Mouse (Mus musculus) adrenal gland, adult 2 months (tissue): ENCODE data around the gene Cryge. TPM values are rescaled to one million over a fixed set of nuclear protein-coding genes. Genes with fewer than 3 reads are reported as not detected.
"Not testable (repeated sequence)": the region's sequence is repeated elsewhere in the genome, so short reads cannot be mapped to it uniquely, and the experiment has no call there.

Source experiments
- DNase-seq: peaks from one replicate; pipeline ENCODE4 v3.0.0; 2021
- long read RNA-seq: library from polyadenylated mRNA; stranded (forward); transcript quantifications from one replicate; pipeline ENCODE4 v2.0.0, GENCODE M21; 2021
- polyA plus RNA-seq: library from polyadenylated mRNA; depleted of rRNA; stranded (reverse); fragments of >200 nt; gene quantifications from 2 replicates; pipeline ENCODE4 v1.2.3, GENCODE M21; 2012; rRNA removed
- total RNA-seq, 2 experiments: library from RNA; stranded (reverse); gene quantifications; 2 replicates each; pipeline ENCODE4 v1.2.3; 2021

The Cryge gene
- total RNA-seq (not detected), polyA plus RNA-seq (0.65 TPM in 1 of 2 replicates, not detected in the other)
- long read RNA-seq, result 0 reads

DNA sequence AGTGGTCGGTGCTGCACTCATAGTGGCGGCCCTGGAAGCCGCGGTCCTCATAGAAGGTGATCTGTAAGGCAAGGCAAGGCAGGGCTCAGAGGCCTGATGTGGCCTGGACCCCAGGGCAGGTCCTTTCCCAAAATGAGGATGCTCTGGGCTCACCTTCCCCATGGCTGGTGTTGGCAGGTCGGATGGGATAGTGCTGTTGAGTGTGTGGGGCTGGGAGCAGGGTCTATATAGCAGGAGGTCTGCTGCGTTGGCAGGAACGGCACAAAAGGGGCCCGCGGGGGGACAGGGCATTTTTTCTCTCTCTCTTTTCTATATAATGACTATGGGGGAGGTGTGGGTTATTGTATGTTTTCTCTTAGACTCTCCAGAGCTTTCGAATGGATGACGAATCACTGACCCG, at the start of gene Cryge:
Gene Cryge, minus strand, starts transcription at position 198 of the 400 bp plus-strand sequence.
- not testable (repeated sequence) for DNase-seq

DNA sequence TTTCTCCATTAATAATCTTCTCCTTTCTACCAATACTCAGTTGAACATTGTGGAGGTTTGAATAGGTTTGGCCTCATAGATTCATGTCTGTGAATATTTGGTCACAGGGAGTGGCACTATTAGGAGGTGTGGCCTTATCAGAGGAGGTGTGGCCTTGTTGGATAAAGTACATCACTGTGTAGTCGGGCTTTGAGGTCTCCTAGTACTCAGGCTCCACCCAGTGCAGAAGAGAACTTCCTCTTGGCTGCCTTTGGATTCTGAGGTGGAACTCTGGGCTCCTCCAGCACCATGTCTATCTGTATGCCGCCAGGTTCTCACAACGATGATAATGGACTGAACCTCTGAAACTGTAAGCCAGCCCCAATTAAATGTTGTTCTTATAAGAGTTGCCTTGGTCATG, 46.0 kb upstream of the Cryge start:
- DNase-seq, result no peak

DNA sequence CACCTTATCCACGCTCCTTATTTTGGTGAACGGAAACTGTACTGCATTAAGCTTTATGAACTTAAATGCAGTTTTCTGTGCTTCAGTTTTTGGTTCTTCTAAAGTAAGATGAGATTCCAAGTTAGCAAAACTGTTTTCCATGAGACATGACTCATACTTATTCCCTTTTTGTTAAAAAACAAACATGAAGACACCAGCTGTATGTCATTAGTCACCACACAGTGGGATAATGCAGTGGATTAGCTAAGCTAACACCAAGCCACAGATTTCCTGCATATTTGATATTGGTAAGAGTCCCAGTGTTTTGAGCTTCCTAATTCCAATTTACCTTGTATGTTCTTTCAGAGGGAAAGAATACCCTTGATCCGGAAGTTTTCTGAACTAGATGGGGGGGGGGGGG, 40.6 kb upstream of the Cryge start:
- no peak for DNase-seq

DNA sequence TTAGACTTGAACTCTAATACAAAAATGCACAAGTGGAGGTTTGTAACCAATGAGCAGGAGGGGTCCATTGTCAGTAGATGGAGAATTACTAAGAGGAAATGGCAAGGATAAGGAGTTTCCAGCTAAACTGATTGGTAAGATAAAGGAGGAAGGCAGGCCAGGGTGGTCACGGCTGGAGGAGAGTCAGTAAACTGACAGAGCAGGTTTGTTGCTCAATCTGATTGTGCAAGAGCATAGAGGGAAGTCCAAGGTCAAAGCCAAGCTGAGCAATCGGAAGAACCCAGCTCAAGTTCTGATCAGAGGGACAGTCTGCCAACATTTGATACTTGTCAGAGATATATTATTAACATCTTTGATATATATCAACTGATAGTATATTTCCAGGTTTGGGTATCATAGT, 39.4 kb upstream of the Cryge start:
- DNase-seq, result peak; percentile 86

DNA sequence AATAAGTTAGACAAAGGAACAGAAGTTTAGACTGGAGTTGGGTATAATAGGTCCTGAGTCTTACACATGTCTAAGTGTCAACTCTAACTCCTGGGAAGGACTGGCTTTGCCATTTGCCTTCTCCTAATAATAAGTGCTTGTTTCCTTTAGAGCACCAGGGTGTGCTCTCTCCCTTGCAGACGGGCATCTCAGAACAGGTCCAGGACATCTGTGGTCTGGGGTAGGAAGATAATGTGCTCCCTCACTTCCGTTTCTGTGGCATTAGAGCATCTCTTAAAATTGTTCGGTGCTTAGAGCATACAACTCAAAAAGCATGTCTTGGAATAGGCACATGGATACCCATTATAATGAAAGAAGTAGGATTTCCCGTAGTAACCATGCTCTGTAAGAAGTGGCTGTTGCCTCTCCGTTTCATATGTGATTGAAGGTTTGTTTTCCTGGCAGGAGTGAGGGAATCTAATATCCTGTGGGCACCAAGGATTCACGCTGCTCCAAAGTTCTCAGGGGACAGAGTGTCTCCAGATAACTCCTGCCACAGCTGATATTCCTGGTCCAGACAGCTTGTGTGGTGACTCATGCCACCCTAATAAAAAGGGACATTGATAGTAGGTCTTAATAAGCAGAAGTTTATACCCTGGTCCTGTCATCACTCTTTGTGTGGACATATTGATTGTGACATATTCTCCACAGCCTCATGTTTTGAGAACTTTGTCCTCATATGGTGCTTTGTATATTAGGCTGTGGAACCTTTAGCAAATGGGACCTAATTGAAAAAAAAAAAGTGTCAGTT, 37.8 kb upstream of the Cryge start:
- DNase-seq, result peak; percentile 10

DNA sequence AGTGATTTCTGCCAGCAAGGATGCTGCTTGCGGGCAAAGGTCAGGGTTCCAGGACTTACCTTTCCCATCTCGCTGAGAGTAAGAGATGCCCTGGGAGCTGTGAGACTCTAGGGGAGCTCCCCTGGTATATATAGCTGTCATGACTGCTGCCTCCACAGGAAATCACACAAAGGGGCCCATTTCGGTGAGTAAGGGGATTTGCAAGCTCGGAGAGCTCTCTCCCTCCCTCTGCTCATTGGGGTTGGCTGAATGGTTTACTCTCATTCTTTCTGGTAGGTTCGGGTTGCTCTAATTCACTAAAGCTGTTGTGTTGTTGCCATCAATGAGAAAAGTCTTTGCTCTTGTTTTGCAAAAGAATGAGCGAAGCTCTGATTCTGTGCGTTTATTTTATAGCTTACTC, 31.2 kb upstream of the Cryge start, which contains the start of gene Crygb:
Gene Crygb, minus strand, starts transcription at position 101 of the 400 bp plus-strand sequence.
- DNase-seq, result no peak

DNA sequence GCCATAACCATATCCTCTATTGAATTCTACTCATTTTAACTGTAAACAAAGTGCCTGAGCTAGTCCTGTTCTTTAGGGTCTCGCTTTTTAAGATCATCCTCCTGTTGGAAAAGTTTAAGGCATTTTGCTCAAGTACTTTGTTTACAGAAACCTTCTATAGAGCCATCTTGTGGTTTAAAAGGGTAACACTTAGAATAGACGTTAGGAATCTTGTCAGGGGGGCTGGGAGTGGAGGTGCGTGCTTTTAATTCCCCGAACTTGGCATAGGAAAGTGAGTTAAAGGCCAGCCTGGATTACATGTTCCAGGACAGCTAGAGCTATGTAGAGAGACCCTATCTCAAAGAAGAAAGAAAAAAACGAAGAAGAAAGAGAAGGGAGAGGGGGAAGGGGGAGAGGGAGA, 24.7 kb upstream of the Cryge start:
- no peak for DNase-seq

DNA sequence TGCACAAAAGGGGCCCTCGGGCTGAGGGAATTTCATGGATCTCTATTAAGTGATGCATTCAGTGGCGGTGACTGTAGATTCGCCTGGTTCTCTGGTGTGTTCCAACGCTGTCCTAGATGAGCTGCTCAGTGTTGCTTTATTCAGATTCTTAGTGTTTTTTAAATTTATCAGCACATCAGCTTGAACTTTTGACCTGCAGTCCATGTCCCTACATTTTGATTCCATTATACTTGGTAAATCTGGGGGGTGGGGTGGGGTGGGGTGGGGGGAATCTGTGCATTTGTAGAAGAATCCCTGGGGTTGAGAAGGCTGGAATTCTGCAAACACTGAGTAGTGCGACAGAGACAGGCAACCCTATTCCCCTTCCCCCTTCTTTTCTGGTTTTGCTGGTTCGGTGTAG, 22.6 kb upstream of the Cryge start, which contains the start of gene Crygc:
Gene Crygc, minus strand, starts transcription at position 101 of the 400 bp plus-strand sequence.
- no peak for DNase-seq

DNA sequence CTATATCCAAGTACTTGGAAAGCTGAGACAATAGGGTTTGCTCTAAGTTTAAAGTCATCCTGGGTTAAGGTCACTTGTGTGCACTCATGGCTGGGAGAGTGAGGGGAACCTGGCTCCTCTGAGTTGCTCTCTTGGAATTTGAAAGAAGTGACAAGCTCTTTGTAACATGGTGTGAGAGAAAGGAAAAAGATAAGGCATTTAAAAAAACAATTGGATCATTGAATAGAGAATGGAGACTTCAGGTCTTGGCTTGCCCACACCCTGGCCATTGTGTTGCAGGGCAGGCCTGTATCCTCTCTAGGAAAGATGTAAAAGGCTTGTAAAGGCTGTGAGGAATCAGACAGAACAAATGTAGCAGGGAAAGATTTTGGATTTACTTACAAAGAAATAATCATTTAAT, 16.9 kb upstream of the Cryge start:
- DNase-seq, result no peak

DNA sequence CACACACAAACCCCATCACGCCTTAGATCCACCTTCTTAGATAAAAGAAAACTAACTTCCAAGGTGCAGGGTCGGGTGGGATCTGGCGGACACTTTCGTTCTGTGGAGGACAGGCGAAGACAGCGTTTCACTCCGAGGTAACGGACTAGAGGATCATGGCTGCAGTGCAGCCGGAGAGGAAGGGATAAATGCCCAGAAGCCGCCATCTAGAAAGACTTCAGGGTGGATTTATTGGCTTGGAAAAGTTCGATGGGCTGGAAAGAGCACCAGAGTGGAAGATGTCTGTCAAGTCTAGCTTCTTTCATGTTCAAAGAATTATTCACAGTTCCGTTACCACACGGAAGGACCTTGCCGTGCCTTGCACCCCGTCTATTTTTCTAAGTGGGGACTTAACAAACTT, 13.3 kb upstream of the Cryge start:
- DNase-seq, result no peak

DNA sequence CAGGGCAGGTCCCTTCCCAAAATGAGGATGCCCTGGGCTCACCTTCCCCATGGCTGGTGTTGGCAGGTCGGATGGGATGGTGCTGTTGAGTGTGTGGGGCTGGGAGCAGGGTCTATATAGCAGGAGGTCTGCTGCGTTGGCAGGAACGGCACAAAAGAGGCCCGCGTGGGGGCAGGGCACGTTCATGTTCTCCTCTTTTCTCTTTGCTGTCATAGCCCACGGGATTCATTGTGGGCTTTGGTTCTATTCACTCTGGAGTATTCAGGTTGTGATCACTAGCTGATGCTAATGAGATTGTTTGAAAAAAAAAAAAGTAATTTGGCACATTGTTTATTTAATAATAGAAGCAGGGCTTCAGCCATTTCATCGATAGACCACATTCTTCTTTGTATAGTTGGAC, 12.4 kb upstream of the Cryge start, which contains the start of gene Crygd:
Gene Crygd, minus strand, starts transcription at position 101 of the 400 bp plus-strand sequence.
- DNase-seq, result no peak

DNA sequence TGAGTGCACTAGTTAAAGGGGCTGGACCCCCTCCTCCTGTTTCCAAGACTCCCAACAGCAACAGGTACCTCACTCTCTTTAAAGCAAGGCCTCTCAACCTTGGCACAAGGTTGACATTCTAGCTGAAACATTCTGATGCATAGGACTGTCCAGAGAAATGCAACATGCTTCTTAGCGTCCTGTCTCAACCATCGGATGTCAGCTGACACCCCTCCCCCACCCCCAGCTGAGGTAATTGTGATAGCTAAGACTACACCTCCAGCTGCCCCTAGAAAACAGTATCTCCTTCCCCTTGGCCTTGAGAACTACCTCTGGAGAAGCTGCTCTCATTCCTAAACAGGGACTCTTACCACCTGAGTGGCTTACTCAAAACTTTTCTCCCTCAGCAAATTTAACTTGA, 1.2 kb upstream of the Cryge start:
- DNase-seq, result no peak

DNA sequence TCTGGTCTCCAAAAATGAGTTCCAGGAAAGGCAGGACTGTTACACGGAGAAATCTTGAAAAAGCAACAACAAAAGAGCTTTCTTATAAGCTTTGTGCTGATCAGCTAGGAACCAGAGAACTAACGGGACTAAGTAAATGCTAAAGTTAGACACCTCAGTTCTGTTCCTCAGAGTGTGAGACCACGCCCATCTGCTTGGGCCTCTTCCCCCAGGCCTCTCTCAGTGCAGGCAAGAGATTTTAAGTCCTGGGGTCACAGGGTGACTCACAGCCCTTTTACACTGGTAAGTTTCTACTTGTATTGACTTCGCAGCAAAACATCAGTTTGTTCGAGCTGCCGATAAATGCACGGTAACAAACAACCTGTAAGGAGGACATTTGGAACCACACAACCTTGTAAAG, 747 bp upstream of the Cryge start:
- DNase-seq, result no peak

DNA sequence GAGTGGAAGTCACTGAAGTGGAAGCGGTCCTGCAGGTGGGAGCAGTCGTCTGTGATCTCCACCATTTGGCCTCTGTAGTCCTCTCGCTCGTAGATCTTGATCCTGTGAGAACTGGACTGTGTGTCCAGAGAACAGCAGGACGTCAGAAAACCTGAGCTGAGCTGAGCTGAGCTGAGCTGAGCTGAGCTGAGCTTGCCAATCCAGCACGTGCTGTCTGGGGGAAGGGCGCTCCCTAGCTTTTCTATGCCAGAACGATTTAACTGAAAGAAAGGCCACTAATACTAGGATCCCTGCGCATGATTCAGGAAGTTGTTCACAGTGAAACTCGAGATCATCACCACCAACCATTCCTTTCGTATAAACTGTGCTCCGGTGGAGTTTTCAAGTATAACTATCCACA, 2.2 kb downstream of the Cryge start:
- DNase-seq, result peak; percentile 76

DNA sequence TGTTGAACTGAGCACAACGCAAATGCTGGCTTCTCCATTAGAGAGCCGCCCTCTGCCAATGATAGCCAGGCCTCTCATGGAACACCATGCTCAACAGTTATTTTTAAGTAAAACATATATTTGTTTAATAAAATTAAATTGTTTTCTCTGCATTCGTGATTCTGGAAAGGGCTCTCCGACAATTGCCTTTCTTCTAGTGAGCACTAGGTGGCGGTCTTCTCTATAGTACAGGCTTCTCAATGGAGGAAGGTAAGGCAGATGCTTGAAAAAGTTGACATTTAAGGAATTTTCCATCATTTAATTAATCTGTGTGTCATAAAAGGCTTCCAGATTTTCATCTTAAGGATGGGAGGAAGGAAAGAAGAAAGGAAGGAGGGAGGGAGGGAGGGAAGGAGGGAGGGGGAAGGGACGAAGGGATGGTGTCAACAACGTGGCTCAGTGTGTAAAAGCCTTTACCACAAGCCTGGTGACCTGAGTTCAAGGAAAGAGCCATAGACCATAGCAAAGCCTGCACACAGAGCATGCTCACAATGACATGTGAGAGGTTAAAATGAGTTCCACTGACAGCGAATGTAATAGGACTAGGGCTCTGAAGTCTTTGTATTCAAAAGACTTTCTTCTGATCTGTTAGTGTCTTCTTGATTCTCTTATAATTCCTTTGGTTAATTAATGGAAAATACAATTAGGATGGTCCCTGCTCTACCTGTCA, 4.4 kb downstream of the Cryge start:
- no peak for DNase-seq

DNA sequence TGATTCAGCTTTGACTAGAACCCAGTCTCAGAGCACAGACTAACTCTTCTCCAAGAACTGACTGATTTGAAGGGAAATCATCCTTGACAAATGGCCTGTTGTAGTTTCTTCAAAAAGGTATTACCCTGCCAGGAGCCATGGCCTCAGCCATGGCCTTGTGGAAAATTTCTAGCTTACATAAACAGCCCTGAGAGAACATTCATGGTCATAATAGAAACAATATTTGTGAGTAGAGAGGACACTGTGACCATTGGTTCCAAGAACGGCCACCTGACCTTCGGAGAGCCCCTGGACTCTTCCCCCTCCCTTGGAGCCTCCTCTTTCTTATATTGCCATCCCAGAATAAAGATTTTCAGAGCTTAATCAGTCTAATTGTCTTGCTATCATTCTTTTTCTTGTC, 7.5 kb downstream of the Cryge start:
- DNase-seq, result peak; percentile 79

DNA sequence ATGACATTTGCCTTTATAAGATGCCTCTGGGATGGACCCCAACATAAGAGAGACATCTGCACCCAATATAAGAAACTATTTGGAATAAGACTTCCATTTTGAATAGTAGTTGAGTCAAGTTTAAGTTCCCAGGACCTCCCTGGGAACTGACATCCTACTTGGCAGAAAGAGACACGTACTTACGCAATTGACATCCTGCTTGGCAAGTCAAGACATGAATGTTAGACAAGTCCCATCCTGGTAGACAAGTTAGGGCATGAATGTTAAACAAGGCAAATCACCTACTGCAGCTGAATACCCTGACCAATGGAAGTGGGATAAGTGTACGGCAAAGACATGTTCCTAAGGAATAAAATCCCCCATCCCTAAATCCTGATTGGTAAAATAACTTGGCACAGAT, 9.1 kb downstream of the Cryge start:
- no peak for DNase-seq

DNA sequence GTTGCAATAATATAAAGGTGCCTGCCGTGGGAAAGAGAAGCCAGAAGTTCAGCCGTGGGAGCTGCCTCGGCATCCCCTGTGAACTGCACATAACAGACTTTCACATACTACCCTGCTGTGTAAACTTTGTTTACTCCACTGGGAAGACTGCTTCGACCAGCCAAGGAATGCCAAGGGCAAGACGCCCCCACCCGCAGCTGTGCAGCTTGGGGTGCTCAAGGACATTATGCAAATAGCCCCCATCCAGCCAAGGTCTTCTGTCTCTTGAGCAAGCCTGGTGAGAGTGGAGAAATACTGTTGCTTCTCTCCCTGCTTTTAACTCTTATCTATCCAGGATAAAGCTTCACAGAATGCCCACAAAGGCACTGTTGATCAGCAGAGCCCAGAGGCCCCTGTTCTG, 10.1 kb downstream of the Cryge start:
- DNase-seq, result peak; percentile 93

DNA sequence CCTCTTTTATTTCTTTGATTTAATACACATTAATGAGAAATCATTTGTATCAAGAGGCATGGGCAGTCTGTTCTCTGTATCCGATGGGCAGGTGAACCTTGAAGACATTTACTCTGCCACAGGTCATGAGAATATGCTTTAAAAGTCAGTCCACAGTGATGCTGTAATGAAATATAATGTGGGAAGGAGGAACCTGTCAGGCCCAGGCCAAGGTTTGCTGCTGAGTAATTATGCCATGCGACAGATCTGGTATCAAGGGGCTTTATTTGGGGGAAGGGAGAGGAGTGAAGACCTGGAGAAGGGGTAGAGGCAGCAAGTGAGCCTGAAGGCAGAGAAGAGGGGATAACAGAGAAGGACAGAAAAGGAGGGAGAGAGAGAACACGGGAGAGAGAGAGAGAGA, 11.3 kb downstream of the Cryge start:
- no peak for DNase-seq

DNA sequence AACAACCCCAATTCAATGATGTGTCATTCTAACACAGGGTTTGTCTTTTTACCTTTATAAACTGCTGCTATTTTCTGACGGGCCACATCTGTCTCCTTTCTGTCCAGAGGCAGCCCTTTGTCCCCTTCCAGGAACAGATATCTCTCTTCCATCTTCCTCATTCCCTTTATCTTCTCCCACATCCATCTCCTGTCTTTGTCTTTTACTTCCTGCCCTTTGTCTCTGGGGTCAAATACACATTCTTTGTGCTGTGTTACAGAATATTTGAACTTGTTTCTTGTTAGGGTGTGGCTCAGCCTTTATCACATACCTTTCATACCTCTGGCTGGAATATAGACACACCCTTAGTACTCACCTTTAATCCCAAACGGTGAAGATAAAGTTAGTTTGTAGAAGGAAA, 13.4 kb downstream of the Cryge start:
- DNase-seq, result no peak

DNA sequence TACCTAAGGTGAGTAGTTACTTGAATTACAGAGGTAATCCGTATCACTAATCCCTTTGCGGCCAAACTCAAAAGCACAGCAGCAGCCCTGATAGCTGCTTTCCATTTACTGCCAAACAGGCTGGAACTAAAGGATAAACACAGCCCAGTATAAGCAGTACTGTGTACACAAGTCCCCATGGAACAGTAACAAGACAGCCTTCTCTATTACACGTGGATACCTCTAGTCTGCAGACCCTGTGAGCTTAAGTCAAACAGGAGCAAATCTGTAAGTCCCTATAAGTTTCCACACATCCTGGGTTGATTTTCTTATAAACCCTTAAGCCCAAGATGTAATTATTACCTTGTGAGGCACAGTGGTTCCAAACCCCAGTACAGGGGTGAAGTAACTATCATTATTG, 15.4 kb downstream of the Cryge start:
- no peak for DNase-seq

DNA sequence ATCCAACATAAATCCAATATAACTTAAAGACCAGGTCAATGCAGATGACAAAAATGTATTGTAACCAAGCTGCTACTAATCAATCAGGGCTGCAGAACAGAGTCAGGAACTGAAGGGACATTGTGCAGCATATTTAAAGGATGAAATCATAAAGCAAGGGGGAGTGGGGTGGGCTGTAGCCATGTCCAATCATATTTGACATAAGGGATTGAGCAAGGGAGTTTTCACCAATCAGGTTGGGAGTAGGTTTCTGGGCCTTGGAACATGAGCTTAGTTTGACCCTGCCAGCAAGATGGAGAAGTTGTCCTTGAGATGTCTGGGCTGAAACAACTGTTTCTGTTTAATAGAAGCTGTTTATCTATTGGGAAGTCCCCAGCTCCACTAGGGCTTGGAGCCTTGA, 18.3 kb downstream of the Cryge start, which contains the start of gene Akr1cl:
Gene Akr1cl, minus strand, starts transcription at position 119 of the 400 bp plus-strand sequence.
- DNase-seq, result peak; percentile 88

DNA sequence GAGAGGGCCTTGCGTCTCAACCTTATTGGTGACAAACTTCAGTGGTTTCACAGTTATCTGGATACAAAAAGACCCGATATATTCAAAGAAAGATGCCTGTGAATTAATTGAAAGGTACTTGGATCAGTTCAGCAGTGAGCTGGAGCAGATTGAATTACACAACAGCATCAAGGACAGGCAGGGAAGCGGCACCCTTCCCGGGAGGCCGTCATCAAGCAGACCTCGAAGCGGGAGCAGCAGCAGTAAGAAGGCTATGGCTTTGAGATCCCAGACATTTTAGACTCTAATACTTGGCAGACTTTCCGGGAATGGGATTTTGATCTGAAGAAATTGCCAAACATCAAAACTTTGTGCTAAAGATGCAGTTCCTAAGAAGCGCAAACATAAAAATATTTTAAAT, 22.7 kb downstream of the Cryge start:
- peak; percentile 73 for DNase-seq
